Mouse (Mus musculus): ENCODE data around the gene 1700013F07Rik. TPM values are rescaled to one million over a fixed set of nuclear protein-coding genes. Genes with fewer than 3 reads are reported as not detected.

1700013F07Rik gene
- total and polyA plus RNA-seq, 2 experiments from 2014 or later: 1.3 to 3.1 TPM

DNA sequence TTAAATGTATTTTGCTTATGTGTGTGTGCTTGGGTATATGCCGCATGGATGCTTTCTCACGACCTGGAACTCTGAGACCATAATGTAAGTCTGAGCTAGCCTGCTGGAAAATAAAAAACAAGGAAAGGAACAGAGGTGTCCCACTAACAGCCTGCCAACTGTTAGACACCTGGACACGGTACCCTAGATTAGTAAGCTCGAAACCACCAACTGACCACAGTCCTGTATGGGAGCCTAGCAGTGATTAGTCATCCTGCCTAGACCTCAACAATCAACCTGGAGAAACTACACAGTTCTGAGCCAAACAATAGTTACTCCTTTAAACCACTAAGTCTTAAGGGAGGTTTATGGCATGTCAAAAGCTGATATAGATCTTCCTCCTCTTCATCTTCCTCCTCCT, 10.5 kb upstream of the 1700013F07Rik start:
- Histone ChIP-seq H3K4me3 (ENCODE audit: low read length) (no peak overlapping the region), H3K27me3 (ENCODE audit: insufficient read depth, low read length) (no peaks in the 10 kb centered on the region), H3K9ac (replicated peaks; ENCODE audit: low read length) (no peak overlapping the region), H3K4me1 (ENCODE audit: insufficient read depth, low read length) (no peaks in the 10 kb centered on the region), H3K27ac (no peak overlapping the region), H3K36me3 (ENCODE audit: insufficient read depth, low read length) (no peaks in the 10 kb centered on the region), H3K4me2 (ENCODE audit: low read depth, low read length) (no peak overlapping the region), H3K9me3 (ENCODE audit: low read length) (no peaks in the 10 kb centered on the region)
- DNase-seq (ENCODE audit: low spot score) (no peak), ATAC-seq (no peak)
- no peak for TF ChIP-seq CTCF (IDR thresholded peaks at IDR 0.05; ENCODE audit: low read depth)
- 87% methylated on average over 4 of the region's 4 CpGs for WGBS

DNA sequence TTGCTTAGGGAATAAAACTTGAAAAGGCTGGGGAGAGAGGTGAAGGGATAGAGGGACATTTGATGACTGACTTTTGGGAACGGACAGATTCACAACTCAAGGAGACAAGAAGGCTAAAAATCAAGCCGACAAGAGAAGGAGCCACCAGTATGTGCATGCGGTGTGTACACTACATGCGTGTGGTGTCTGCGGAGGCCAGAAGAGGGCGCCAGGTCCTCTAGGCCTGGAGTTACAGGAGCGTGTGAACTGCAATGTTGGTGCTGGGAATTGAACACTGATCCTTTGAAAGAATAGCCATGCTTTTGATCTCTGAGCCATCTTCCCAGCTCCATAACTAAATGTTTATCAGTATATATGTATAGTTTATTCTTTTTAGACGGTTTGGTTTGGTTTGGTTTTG, 5.5 kb upstream of the 1700013F07Rik start:
- peak; percentile 4; the same call in 1 of the 2 replicates for TF ChIP-seq CTCF (IDR thresholded peaks at IDR 0.05; ENCODE audit: low read depth)
- Histone ChIP-seq H3K4me2 (ENCODE audit: low read depth, low read length) (no peak overlapping the region), H3K9ac (replicated peaks; ENCODE audit: low read length) (no peak overlapping the region), H3K9me3 (ENCODE audit: low read length) (no peaks in the 10 kb centered on the region), H3K36me3 (ENCODE audit: insufficient read depth, low read length) (no peaks in the 10 kb centered on the region), H3K27ac (no peak overlapping the region), H3K27me3 (ENCODE audit: insufficient read depth, low read length) (no peaks in the 10 kb centered on the region), H3K4me3 (ENCODE audit: low read length) (no peak overlapping the region), H3K4me1 (ENCODE audit: insufficient read depth, low read length) (no peaks in the 10 kb centered on the region)
- no peak for DNase-seq (ENCODE audit: low spot score)
- no peak for ATAC-seq
- 96% methylated on average over 8 of the region's 8 CpGs for WGBS

DNA sequence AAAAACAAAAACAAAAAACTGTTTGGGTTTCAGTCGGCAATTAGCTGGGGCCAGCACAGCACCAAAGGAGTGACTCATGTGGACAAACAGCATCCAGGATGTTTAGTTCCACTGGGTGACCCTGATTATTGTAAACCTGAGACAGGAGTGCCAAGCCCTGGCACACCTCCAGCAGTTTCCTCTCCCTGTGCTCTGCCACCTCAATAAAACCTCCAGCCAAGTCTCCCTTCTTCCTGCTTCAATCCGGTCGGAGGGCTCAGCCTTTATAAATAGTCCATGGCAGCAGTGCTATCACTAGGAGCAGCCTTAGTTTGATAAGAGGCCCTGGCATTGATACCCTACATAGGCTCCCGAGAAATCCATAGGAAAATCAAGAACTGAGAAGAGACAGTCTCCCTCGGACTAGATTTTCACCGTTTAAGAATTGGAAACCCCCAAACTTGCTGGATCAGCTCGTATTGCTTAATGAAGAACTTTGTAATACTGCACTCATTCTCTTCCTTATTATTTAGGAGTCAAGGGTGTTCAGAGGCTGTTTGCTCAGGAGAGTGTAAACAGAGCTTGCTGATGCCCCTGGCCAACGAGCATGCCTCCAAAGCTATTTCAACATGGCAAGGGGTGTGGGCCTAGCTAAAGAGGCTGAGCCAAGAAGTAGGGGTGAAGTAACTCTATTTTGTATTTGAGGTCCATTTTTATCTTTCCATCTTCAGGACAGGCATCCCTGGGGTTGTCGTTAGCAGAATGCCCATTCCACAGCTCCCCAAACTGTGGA, 650 bp upstream of the 1700013F07Rik start:
- ATAC-seq: no peak

DNA sequence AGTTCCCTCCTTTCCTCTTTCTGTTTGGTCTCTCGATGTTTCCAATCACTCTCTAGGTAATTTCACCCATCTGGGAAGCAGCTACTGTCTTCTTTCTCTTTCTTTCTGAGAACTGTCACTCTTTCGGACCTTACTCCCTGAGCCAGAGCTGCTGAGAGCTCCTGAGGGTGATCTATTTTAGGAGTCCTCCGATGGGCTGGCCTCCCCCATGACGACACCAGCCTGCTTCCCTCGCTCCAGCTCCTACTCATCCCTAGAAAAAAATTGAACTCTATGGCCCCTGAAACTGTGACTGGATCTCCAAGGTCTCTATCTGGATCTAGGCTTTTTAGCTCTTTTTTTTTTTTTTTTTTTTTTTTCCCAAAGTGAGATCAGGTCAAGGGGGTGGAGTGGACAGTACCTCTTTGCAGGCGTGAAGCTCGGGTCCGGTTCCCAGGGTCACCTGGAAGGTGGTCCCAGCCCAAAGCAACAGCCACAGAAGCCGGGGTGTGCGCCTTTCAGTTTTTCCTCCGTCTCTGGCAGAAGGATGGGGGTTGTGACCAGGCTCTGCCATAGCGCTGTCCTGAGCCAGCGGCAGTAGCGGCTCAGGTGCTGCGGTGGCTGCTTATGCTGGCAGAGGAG, 2.1 kb downstream of the 1700013F07Rik start:
- WGBS: 9% methylated on average over 15 of the region's 15 CpGs
- peak overlapping the region; percentile 69 for H3K27ac ChIP-seq
- no peaks in the 10 kb centered on the region for H3K9me3 ChIP-seq (ENCODE audit: low read length)
- peak overlapping the region; percentile 70 for H3K4me2 ChIP-seq (ENCODE audit: low read depth, low read length)
- ATAC-seq (no peak), DNase-seq (ENCODE audit: low spot score) (no peak)
- no peak for TF ChIP-seq CTCF (IDR thresholded peaks at IDR 0.05; ENCODE audit: low read depth)
- H3K9ac ChIP-seq (replicated peaks; ENCODE audit: low read length): peak overlapping the region; percentile 49
- H3K27me3 ChIP-seq (ENCODE audit: insufficient read depth, low read length): 0 out of 2 replicates have a peak, but pooled peaks cover 3% of the 10 kb centered on the region
- no peaks in the 10 kb centered on the region for H3K4me1 ChIP-seq (ENCODE audit: insufficient read depth, low read length)
- H3K4me3 ChIP-seq (ENCODE audit: low read length): peak overlapping the region; percentile 46
- H3K36me3 ChIP-seq (ENCODE audit: insufficient read depth, low read length): no peaks in the 10 kb centered on the region

More for the DNA sequence above, 650 bp upstream of the 1700013F07Rik start:
- H3K36me3 ChIP-seq (ENCODE audit: insufficient read depth, low read length): no peaks in the 10 kb centered on the region
- H3K9ac ChIP-seq (replicated peaks; ENCODE audit: low read length): no peak overlapping the region
- no peaks in the 10 kb centered on the region for H3K4me1 ChIP-seq (ENCODE audit: insufficient read depth, low read length)
- DNase-seq (ENCODE audit: low spot score): no peak
- H3K27me3 ChIP-seq (ENCODE audit: insufficient read depth, low read length): 0 out of 2 replicates have a peak, but pooled peaks cover 3% of the 10 kb centered on the region
- H3K4me2 ChIP-seq (ENCODE audit: low read depth, low read length): no peak overlapping the region
- no peak for TF ChIP-seq CTCF (IDR thresholded peaks at IDR 0.05; ENCODE audit: low read depth)
- H3K9me3 ChIP-seq (ENCODE audit: low read length): no peaks in the 10 kb centered on the region
- 66% methylated on average over 9 of the region's 9 CpGs for WGBS
- H3K4me3 ChIP-seq (ENCODE audit: low read length): no peak overlapping the region
- H3K27ac ChIP-seq: no peak overlapping the region

DNA sequence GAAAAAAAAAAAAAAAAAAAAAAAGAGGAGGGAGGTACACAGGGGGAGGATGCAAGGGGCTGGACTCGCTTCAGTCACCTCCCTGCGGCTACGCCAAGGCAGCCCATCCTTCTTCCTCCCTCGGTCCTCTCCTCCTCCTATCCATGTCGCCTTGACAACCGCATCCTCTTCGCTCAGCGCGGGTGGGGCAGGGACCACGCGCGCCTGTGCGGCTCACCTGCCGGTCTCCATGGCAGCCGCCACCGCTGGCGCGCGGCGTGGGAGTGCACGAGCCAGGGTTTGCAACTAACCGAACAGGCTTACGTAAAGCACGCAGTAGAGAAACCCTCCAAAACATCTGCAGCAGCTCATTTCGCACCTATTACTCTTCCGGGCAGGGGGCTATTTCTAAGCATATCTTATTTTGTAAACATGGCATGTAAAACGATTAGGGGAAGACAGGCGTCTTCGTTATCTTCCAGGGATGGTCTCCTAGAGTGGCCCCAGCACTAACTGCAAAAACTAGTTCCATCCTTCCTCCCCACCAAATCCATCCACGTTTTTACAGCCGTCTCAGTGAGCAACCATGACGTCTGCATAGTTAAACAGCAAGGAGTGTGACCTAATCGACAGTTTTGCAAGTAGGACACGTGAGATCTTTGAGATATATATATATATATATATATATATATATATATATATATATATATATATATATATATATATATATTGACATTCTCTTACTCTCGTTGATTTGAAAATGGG, 2.7 kb downstream of the 1700013F07Rik start, which contains the start of gene 5330417C22Rik:
Gene 5330417C22Rik, minus strand, starts transcription at position 20 of the 744 bp plus-strand sequence.
- DNase-seq (ENCODE audit: low spot score) (peak; percentile 92), ATAC-seq (peak; percentile 97)
- no peaks in the 10 kb centered on the region for H3K4me1 ChIP-seq (ENCODE audit: insufficient read depth, low read length)
- H3K27ac ChIP-seq: peak within 1 kb of the TSS; percentile 69
- TF ChIP-seq CTCF (IDR thresholded peaks at IDR 0.05; ENCODE audit: low read depth): no peak
- H3K27me3 ChIP-seq (ENCODE audit: insufficient read depth, low read length): 0 out of 2 replicates have a peak, but pooled peaks cover 3% of the 10 kb centered on the region
- H3K9ac ChIP-seq (replicated peaks; ENCODE audit: low read length): peak within 1 kb of the TSS; percentile 49
- peak within 1 kb of the TSS; percentile 46 for H3K4me3 ChIP-seq (ENCODE audit: low read length)
- 1% methylated on average over 35 of the region's 35 CpGs for WGBS
- H3K4me2 ChIP-seq (ENCODE audit: low read depth, low read length): peak within 1 kb of the TSS; percentile 70
- no peaks in the 10 kb centered on the region for H3K9me3 ChIP-seq (ENCODE audit: low read length)
- H3K36me3 ChIP-seq (ENCODE audit: insufficient read depth, low read length): no peaks in the 10 kb centered on the region

DNA sequence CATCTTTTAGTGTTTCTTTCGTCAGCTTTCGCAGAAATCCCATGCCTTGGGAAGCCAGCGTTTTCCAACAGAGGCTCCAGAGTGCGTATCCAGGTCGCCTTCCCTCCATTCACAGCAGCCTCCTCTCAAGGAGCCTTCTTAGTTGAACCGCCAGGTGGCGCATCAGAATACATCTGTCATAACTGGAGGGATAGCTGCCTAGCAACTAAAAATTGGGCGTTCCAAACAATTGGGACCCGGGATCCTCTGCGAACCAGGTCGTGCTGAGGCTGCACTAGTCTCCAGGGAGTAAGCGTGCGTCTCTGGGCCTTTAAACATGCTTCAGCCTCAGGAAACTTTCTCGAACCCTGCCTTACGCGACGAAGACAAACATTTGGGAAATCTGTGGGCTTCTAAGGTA, 3.4 kb downstream of the 1700013F07Rik start:
- whole genome bisulfite sequencing: 4% methylated on average over 17 of the region's 17 CpGs
- peak overlapping the region; percentile 19 for H3K4me3 ChIP-seq (ENCODE audit: low read length)
- TF ChIP-seq CTCF (IDR thresholded peaks at IDR 0.05; ENCODE audit: low read depth): peak; percentile 89

More for the DNA sequence above, 3.4 kb downstream of the 1700013F07Rik start:
- Histone ChIP-seq H3K4me2 (ENCODE audit: low read depth, low read length) (peak overlapping the region; percentile 51), H3K36me3 (ENCODE audit: insufficient read depth, low read length) (no peaks in the 10 kb centered on the region), H3K9me3 (ENCODE audit: low read length) (no peaks in the 10 kb centered on the region), H3K9ac (replicated peaks; ENCODE audit: low read length) (peak overlapping the region; percentile 1; the same call in 1 of the 2 replicates), H3K27ac (peak overlapping the region; percentile 43), H3K4me1 (ENCODE audit: insufficient read depth, low read length) (no peaks in the 10 kb centered on the region), H3K27me3 (ENCODE audit: insufficient read depth, low read length) (0 out of 2 replicates have a peak, but pooled peaks cover 3% of the 10 kb centered on the region)
- ATAC-seq: peak; percentile 70
- peak; percentile 95 for DNase-seq (ENCODE audit: low spot score)
